Mouse (Mus musculus) midbrain, postnatal 0 days (tissue): ENCODE results near the gene Ston1. TPM values are rescaled to one million over a fixed set of nuclear protein-coding genes. Genes with fewer than 3 reads are reported as not detected.

ENCODE experiments used
- ATAC-seq: fragments of 200-750 bp; cut with Nextera tagmentation; 2 replicates; pipeline ENCODE4 v1.8.0; 2017; ENCODE audit warnings: moderate number of reproducible peaks, mild to moderate bottlenecking, moderate TSS enrichment, moderate library complexity; ENCODE audit not compliant: low FRiP score
- DNase-seq: peaks from one replicate; pipeline ENCODE4 v3.0.0-alpha.2; 2015; ENCODE audit warnings: low spot score
- H3K27ac ChIP-seq: fragments of 300-500 bp; sonication (generic); 2 replicates; pipeline ENCODE4 v1.5.1; 2014; ENCODE audit warnings: low read depth, mild to moderate bottlenecking, low read length, mixed read lengths
- H3K27me3 ChIP-seq: fragments of 300-500 bp; sonication (generic); 2 replicates; pipeline ENCODE4 v1.6.1; 2014; ENCODE audit warnings: low read length, control low read depth, mixed read lengths; ENCODE audit not compliant: insufficient read depth
- H3K36me3 ChIP-seq: fragments of 300-500 bp; sonication (generic); 2 replicates; pipeline ENCODE4 v1.6.1; 2014; ENCODE audit warnings: low read length, control low read depth, mixed read lengths; ENCODE audit not compliant: insufficient read depth
- H3K4me1 ChIP-seq: fragments of 300-500 bp; sonication (generic); 2 replicates; pipeline ENCODE4 v1.6.1; 2014; ENCODE audit warnings: mild to moderate bottlenecking, control low read depth, antibody characterized with exemption, low read length, mixed read lengths; ENCODE audit not compliant: insufficient read depth
- H3K4me2 ChIP-seq: fragments of 300-500 bp; sonication (generic); 2 replicates; pipeline ENCODE4 v1.6.1; 2014; ENCODE audit warnings: low read depth, mild to moderate bottlenecking, low read length, mixed read lengths; ENCODE audit not compliant: poor library complexity, severe bottlenecking
- H3K4me3 ChIP-seq: fragments of 300-500 bp; sonication (generic); 2 replicates; pipeline ENCODE4 v1.5.1; 2014; ENCODE audit warnings: low read depth, mild to moderate bottlenecking, low read length, moderate library complexity
- H3K9ac ChIP-seq: fragments of 300-500 bp; sonication (generic); replicated peaks from 2 replicates; pipeline ENCODE4 v1.6.1; 2014; ENCODE audit warnings: mild to moderate bottlenecking, low read length, moderate library complexity, mixed read lengths; ENCODE audit not compliant: poor library complexity, severe bottlenecking
- H3K9me3 ChIP-seq: fragments of 300-500 bp; sonication (generic); 2 replicates; pipeline ENCODE4 v1.6.1; 2016; ENCODE audit warnings: low read length, control low read depth
- CTCF ChIP-seq: IDR thresholded peaks from 2 replicates; pipeline ENCODE4 v1.5.1; 2016; ENCODE audit warnings: antibody characterized with exemption, mild to moderate bottlenecking
- WGBS: fragments of 180-500 bp; shearing (Covaris S2); extraction: QIAGEN DNeasy Blood & Tissue Kit; methylation state at CpG from one replicate; pipeline ENCODE4 v1.1.7; 2014; 5-methylcytosine and 5-hydroxymethylcytosine counted together
- polyA plus RNA-seq: library from polyadenylated mRNA; unstranded; fragments of >200 nt; fragmentation: Nextera tagmentation; extraction: Ambion mirVana; gene quantifications from 2 replicates; pipeline ENCODE4 v1.2.1, GENCODE M21; 2015
- total RNA-seq: library from RNA; depleted of rRNA; stranded (reverse); fragments of >200 nt; gene quantifications from 2 replicates; pipeline ENCODE4 v1.2.3, GENCODE M21; 2014

Ston1 gene
- total and polyA plus RNA-seq, 2 experiments from 2014 or later, result 1.3 to 4.0 TPM

GRCm38 (mm10) chr17:88569807-88570540, 27.5 kb upstream of the Ston1 start:
- Histone ChIP-seq H3K27me3 (no peaks in the 10 kb centered on the region), H3K36me3 (peaks cover 44% of the 10 kb centered on the region), H3K4me2 (no peak overlapping the region), H3K4me1 (no peaks in the 10 kb centered on the region), H3K9ac (no peak overlapping the region), H3K9me3 (no peaks in the 10 kb centered on the region), H3K27ac (no peak overlapping the region), H3K4me3 (no peak overlapping the region)
- whole genome bisulfite sequencing, result 67% methylated on average over 10 of the region's 10 CpGs
- DNase-seq, result no peak
- ATAC-seq, result no peak
- TF ChIP-seq CTCF, result no peak

DNA sequence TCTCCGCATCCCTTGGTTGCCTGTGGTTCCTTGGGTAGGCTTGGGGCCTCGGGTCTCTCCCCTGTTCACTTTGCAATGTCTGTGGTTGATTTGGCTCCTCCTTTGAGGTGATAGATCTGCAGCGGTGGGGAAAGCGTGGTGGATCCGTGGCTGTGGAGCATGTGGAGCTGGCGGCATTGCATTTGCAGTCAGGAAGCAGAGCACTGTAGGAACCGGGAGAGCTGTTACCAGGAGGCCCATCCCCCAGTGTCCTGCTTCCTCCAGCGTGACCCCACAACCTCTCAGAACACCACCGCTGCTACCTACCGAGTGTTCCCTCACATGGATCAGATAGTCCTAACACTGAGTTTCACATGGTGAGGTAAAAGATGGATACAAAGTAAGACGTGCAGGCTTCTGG, 26.7 kb upstream of the Ston1 start:
- ATAC-seq, result no peak
- H3K36me3 ChIP-seq, result peaks cover 42% of the 10 kb centered on the region

GRCm38 (mm10) chr17:88574811-88575210, 22.7 kb upstream of the Ston1 start:
- no peaks in the 10 kb centered on the region for H3K4me1 ChIP-seq
- no peak overlapping the region for H3K9ac ChIP-seq
- H3K36me3 ChIP-seq, result peaks cover 44% of the 10 kb centered on the region
- no peak overlapping the region for H3K27ac ChIP-seq
- TF ChIP-seq CTCF, result no peak
- H3K4me2 ChIP-seq, result no peak overlapping the region
- WGBS, result 80% methylated on average over 5 of the region's 5 CpGs
- H3K9me3 ChIP-seq, result no peaks in the 10 kb centered on the region
- ATAC-seq, result no peak
- no peak overlapping the region for H3K4me3 ChIP-seq
- H3K27me3 ChIP-seq, result no peaks in the 10 kb centered on the region
- DNase-seq, result no peak

More for the DNA sequence above, 26.7 kb upstream of the Ston1 start:
- Histone ChIP-seq H3K4me2 (no peak overlapping the region), H3K27ac (no peak overlapping the region), H3K9me3 (no peaks in the 10 kb centered on the region), H3K9ac (no peak overlapping the region), H3K4me3 (no peak overlapping the region), H3K27me3 (no peaks in the 10 kb centered on the region), H3K4me1 (no peaks in the 10 kb centered on the region)
- no peak for TF ChIP-seq CTCF
- DNase-seq, result no peak
- WGBS, result 88% methylated on average over 11 of the region's 11 CpGs

DNA sequence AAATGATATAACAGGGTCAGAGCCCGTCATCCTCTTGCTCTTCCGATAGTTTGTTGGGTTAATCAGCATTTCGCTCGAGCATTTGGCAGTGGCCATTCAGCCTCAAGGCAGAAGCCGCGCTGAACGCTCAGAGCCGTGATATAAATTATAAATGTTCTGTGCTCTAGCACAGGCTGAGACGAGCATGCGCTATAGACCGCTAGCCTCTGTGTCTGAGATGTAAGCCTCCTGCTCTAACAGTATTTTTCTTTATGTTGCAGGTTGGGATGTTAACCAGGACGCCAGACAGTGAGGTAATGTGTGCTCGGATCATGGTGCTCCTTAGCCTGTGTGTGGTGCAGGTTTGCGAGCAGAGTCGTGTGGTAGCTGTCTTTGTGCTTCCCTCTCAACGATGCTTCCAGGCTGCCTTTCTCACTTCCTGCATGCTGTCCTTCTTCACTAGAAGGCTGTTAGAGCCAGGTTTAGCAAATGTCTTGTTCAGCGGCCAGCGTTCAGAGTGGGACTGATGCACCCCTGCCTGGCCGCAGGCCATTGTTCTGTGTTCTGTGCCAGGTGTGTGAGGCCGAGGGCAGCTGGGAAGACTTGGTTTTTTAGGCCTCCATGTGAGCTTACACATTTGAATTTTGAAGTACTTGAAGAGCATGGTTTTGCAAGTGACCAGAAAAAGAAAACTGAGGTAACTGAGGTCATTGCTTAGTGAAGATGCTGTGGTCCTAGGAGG, 18.8 kb upstream of the Ston1 start:
- H3K4me2 ChIP-seq, result no peak overlapping the region
- H3K9ac ChIP-seq, result no peak overlapping the region
- H3K4me1 ChIP-seq, result no peaks in the 10 kb centered on the region
- 67% methylated on average over 20 of the region's 20 CpGs for WGBS
- no peak overlapping the region for H3K27ac ChIP-seq
- no peak overlapping the region for H3K4me3 ChIP-seq
- no peaks in the 10 kb centered on the region for H3K27me3 ChIP-seq
- peaks cover 41% of the 10 kb centered on the region for H3K36me3 ChIP-seq
- TF ChIP-seq CTCF, result no peak
- ATAC-seq, result peak; percentile 61; the same call in 1 of the 2 replicates
- no peak for DNase-seq
- no peaks in the 10 kb centered on the region for H3K9me3 ChIP-seq

- peaks cover 56% of the 10 kb centered on the region for H3K36me3 ChIP-seq
- 86% methylated on average over 6 of the region's 6 CpGs for WGBS
- H3K27me3 ChIP-seq, result no peaks in the 10 kb centered on the region
Observed at GRCm38 (mm10) chr17:88580556-88580955, 16.9 kb upstream of the Ston1 start.

GRCm38 (mm10) chr17:88581511-88582021, 15.9 kb upstream of the Ston1 start:
- no peak overlapping the region for H3K4me2 ChIP-seq
- no peak overlapping the region for H3K27ac ChIP-seq
- 74% methylated on average over 6 of the region's 6 CpGs for WGBS
- DNase-seq (no peak), ATAC-seq (no peak)
- no peak overlapping the region for H3K9ac ChIP-seq
- no peaks in the 10 kb centered on the region for H3K27me3 ChIP-seq
- TF ChIP-seq CTCF, result no peak
- peaks cover 63% of the 10 kb centered on the region for H3K36me3 ChIP-seq
- H3K4me3 ChIP-seq, result no peak overlapping the region
- H3K4me1 ChIP-seq, result no peaks in the 10 kb centered on the region
- no peaks in the 10 kb centered on the region for H3K9me3 ChIP-seq

More at GRCm38 (mm10) chr17:88580556-88580955, 16.9 kb upstream of the Ston1 start:
- Histone ChIP-seq H3K4me3 (no peak overlapping the region), H3K27ac (no peak overlapping the region), H3K9ac (no peak overlapping the region), H3K4me2 (no peak overlapping the region), H3K9me3 (no peaks in the 10 kb centered on the region), H3K4me1 (no peaks in the 10 kb centered on the region)
- DNase-seq, result no peak
- TF ChIP-seq CTCF, result no peak
- ATAC-seq, result no peak
